Mouse (Mus musculus) heart, embryonic 15.5 days (tissue): ENCODE data around the gene Wdr62. TPM values are rescaled to one million over a fixed set of nuclear protein-coding genes. Genes with fewer than 3 reads are reported as not detected.
"Not testable (repeated sequence)": the region's sequence is repeated elsewhere in the genome, so short reads cannot be mapped to it uniquely, and the experiment has no call there.

Experiments
- ATAC-seq: fragments of 200-750 bp; cut with Nextera tagmentation; replicated peaks from 2 replicates; pipeline ENCODE4 v1.8.0; 2017; ENCODE audit warnings: low read depth, moderate TSS enrichment; ENCODE audit not compliant: insufficient number of reproducible peaks, insufficient read depth, low FRiP score
- H3K27ac ChIP-seq: fragments of 300-500 bp; sonication (generic); 2 replicates; pipeline ENCODE4 v1.5.1; 2015; ENCODE audit warnings: mild to moderate bottlenecking, inconsistent platforms
- H3K27me3 ChIP-seq: fragments of 300-500 bp; sonication (generic); 2 replicates; pipeline ENCODE4 v1.6.1; 2015; ENCODE audit warnings: inconsistent platforms
- H3K36me3 ChIP-seq: fragments of 300-500 bp; sonication (generic); 2 replicates; pipeline ENCODE4 v1.6.1; 2015; ENCODE audit warnings: mild to moderate bottlenecking, inconsistent platforms
- H3K4me1 ChIP-seq: fragments of 300-500 bp; sonication (generic); replicated peaks from 2 replicates; pipeline ENCODE4 v1.6.1; 2015; ENCODE audit warnings: inconsistent platforms
- H3K4me2 ChIP-seq: fragments of 300-500 bp; sonication (generic); 2 replicates; pipeline ENCODE4 v1.6.1; 2015; ENCODE audit warnings: inconsistent platforms, mild to moderate bottlenecking, moderate library complexity
- H3K4me3 ChIP-seq: fragments of 300-500 bp; sonication (generic); 2 replicates; pipeline ENCODE4 v1.5.1; 2015; ENCODE audit warnings: mild to moderate bottlenecking, inconsistent platforms
- H3K9ac ChIP-seq: fragments of 300-500 bp; sonication (generic); 2 replicates; pipeline ENCODE4 v1.6.1; 2015; ENCODE audit warnings: mild to moderate bottlenecking, inconsistent platforms
- H3K9me3 ChIP-seq: fragments of 300-500 bp; sonication (generic); replicated peaks from 2 replicates; pipeline ENCODE4 v1.6.1; 2016; ENCODE audit warnings: inconsistent platforms
- WGBS: fragments of 180-500 bp; shearing (Covaris S2); methylation state at CpG from one replicate; pipeline ENCODE4 v1.1.7; 2015; ENCODE audit warnings: mixed read lengths; 5-methylcytosine and 5-hydroxymethylcytosine counted together
- polyA plus RNA-seq: library from polyadenylated mRNA; unstranded; fragments of >200 nt; fragmentation: Nextera tagmentation; extraction: Ambion mirVana; gene quantifications from 2 replicates; pipeline ENCODE4 v1.2.1, GENCODE M21; 2015

The Wdr62 gene
- polyA plus RNA-seq, 1 experiment from 2014 or later, result 6.7 TPM

DNA sequence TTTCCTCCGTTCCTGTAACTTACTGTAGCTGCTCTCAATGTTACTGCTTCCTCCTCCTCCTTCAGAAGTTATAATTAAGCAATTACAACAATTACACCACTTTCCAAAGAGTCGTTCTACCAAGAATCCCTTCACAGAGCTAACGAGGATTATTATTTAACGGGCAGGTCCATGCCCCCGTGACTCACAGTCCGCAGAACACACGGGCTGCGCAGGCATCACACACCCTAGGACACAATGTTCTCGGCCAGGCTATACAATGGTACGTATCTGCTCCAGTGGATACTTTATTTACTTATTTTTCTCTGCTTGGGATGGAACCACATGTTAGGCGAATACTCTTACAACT is 60.2 kb downstream of the Wdr62 start:
- Histone ChIP-seq H3K36me3 (peaks cover 16% of the 10 kb centered on the region), H3K27ac (peak overlapping the region; percentile 33), H3K4me3 (peak overlapping the region; percentile 58), H3K4me2 (peak overlapping the region; percentile 93), H3K27me3 (no peaks in the 10 kb centered on the region), H3K9me3 (no peaks in the 10 kb centered on the region), H3K9ac (peak overlapping the region; percentile 70), H3K4me1 (peaks cover 16% of the 10 kb centered on the region)
- 23% methylated on average over 11 of the region's 11 CpGs for WGBS
- no peak for ATAC-seq

DNA sequence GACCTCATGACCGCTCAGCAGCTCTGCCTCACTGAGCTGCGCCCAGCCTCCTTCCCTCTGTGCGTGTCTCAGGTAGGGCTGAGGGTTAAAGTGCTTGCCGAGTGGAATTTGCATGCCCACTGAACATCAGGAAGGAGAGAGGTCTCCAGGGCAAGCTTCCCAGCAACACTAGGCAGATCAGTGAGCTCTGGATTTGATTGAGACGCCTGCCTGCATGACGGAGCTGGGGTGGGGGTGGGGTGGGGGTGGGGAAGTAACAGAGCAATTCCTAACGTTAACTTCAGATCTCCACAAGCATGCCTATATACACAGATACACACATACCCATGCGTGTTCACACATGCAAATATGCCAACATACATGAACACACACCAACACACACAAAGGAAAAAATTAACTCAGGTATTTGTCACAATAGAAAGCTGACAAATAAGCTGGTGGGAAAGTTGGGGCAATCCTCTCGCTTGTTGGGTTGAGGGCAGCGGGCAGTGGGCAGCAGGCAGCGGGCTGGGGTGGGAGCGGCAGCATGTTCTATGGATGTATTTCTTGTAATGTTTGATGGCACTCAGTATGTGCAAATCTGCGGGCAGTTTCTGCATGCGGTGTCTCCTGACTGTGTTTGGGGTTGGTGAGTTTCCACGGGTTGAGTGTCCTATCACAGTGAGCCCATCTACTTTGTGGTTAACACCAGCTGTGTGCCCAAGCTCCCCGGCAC is 60.8 kb downstream of the Wdr62 start:
- peak overlapping the region; percentile 70 for H3K9ac ChIP-seq
- no peaks in the 10 kb centered on the region for H3K9me3 ChIP-seq
- peak overlapping the region; percentile 93 for H3K4me2 ChIP-seq
- WGBS, result 4% methylated on average over 16 of the region's 16 CpGs
- peak overlapping the region; percentile 58 for H3K4me3 ChIP-seq
- H3K27me3 ChIP-seq, result no peaks in the 10 kb centered on the region
- peak overlapping the region; percentile 33 for H3K27ac ChIP-seq
- ATAC-seq, result peak; percentile 63
- peaks cover 16% of the 10 kb centered on the region for H3K4me1 ChIP-seq
- H3K36me3 ChIP-seq, result peaks cover 14% of the 10 kb centered on the region

DNA sequence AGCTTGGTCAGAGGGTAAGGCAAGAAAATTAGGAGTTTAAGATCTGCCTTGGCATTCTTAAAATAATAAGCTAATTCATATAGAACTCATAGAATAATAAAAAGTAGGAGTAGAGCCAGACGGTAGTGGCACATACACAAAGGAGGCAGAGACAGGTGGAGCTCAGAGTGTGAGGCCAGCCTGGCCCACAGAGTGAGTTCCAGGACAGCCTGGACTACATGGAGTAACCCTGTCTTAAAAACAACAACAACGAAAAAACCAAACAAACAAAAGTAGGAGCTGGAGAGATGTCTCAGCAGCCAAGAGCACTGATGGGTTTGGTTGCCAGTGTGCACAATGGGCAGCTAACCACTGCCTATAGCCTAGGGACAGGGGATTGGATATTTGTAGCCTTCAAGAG is 62.9 kb downstream of the Wdr62 start:
- H3K9me3 ChIP-seq, result no peaks in the 10 kb centered on the region
- WGBS, result 67% methylated on average over 2 of the region's 2 CpGs
- H3K4me2 ChIP-seq, result no peak overlapping the region
- no peak overlapping the region for H3K4me3 ChIP-seq
- no peaks in the 10 kb centered on the region for H3K27me3 ChIP-seq
- H3K4me1 ChIP-seq, result peaks cover 16% of the 10 kb centered on the region
- H3K27ac ChIP-seq, result no peak overlapping the region
- no peak for ATAC-seq
- H3K9ac ChIP-seq, result no peak overlapping the region
- no peaks in the 10 kb centered on the region for H3K36me3 ChIP-seq

DNA sequence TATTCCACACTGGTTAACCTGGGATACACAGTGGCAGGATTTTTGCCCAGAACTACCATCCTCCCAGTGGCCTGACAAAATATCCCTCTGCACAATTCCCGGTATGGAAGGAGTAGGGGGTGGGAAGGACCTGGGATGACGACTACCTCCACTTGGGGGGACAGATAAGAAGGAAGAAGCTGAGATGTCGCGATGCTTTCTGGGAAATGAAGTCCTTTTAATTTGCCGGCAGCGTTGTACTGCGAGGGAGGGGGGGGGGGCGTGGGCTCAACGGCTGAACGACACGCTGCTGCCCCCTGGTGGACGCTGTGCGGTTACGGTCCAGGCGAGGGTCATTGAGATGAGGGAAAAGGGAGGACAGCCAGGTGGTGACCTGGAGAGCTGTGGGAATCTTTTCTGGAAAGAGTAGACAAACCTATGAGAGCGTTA is 63.5 kb downstream of the Wdr62 start:
- peak overlapping the region; percentile 28 for H3K4me3 ChIP-seq
- H3K4me2 ChIP-seq, result peak overlapping the region; percentile 50
- no peaks in the 10 kb centered on the region for H3K36me3 ChIP-seq
- peaks cover 16% of the 10 kb centered on the region for H3K4me1 ChIP-seq
- no peak overlapping the region; the same call in 1 of the 2 replicates for H3K9ac ChIP-seq
- H3K9me3 ChIP-seq, result no peaks in the 10 kb centered on the region
- ATAC-seq, result peak; percentile 56
- H3K27me3 ChIP-seq, result no peaks in the 10 kb centered on the region
- 2% methylated on average over 16 of the region's 16 CpGs for WGBS
- no peak overlapping the region for H3K27ac ChIP-seq

DNA sequence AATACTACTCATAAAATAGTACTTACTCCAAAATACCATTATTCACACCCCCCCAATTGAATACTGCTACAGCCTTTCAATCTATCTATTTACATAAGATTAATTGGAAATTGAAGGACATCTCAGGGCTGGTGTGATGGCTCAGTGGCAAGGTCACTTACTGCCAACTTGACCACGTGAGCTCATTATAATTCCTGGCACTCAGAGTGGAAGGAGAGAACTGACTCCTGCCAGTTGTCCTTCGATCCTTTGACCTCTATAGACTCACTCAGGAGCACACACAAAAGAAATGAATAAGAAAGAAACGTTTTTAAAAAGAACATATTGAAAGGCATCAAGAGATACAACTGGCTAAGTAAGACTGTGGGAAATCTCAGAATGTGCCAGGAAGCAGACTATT is 64.3 kb downstream of the Wdr62 start:
- 77% methylated on average over 3 of the region's 3 CpGs for WGBS
- no peaks in the 10 kb centered on the region for H3K36me3 ChIP-seq
- H3K27ac ChIP-seq, result no peak overlapping the region
- no peaks in the 10 kb centered on the region for H3K9me3 ChIP-seq
- H3K27me3 ChIP-seq, result no peaks in the 10 kb centered on the region
- no peak overlapping the region for H3K4me3 ChIP-seq
- no peak overlapping the region for H3K4me2 ChIP-seq
- ATAC-seq, result no peak
- peaks cover 16% of the 10 kb centered on the region for H3K4me1 ChIP-seq
- H3K9ac ChIP-seq, result no peak overlapping the region

DNA sequence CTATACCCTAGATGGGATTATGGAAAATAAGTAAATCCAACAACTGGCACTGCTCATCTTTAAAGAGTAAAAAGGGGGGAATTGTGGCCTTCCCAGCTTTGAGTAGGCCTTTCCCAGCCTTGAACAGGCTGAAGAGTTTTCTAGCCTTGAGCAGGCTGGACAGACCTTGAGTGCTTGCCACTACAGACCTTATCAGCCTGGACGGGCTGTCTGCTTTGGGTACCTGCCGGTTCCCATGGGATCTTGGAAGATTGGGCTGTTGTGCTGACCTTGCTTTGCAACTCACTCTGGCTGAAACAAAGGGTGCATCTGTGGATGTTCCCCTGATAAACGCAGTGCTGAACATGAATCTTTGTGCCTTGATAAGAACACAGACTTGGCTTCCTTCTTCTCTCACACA is 66.3 kb downstream of the Wdr62 start:
- 72% methylated on average over 3 of the region's 3 CpGs for WGBS

DNA sequence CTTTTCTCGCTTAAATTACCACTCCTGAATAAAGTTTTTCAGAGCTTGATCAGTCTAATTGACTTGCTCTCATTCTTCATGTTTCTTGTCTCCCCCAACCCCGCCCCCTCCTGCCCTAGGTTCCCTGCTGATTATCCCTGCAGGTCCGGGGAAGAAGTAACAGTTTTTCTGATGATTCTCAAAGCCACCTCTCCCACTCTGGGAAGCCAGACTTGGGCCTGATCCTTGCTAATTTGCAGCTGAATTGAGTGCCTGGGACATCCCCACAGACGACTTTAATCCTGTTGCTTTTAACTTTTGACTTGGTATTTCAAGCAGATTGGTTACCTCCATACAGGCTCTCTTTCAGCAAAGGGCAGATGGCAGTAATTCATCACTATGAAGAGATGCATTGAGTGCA is 69.2 kb downstream of the Wdr62 start:
- H3K27ac ChIP-seq, result no peak overlapping the region
- H3K27me3 ChIP-seq, result no peaks in the 10 kb centered on the region
- 39% methylated on average over 4 of the region's 4 CpGs for WGBS
- no peaks in the 10 kb centered on the region for H3K4me1 ChIP-seq
- H3K4me3 ChIP-seq, result no peak overlapping the region
- no peak for ATAC-seq
- no peaks in the 10 kb centered on the region for H3K9me3 ChIP-seq
- no peaks in the 10 kb centered on the region for H3K36me3 ChIP-seq
- H3K9ac ChIP-seq, result no peak overlapping the region
- H3K4me2 ChIP-seq, result no peak overlapping the region

More for the DNA sequence above, 66.3 kb downstream of the Wdr62 start:
- no peak overlapping the region for H3K9ac ChIP-seq
- no peaks in the 10 kb centered on the region for H3K36me3 ChIP-seq
- H3K27me3 ChIP-seq, result no peaks in the 10 kb centered on the region
- no peak overlapping the region for H3K4me3 ChIP-seq
- no peak for ATAC-seq
- H3K4me2 ChIP-seq, result no peak overlapping the region
- H3K4me1 ChIP-seq, result peaks cover 7% of the 10 kb centered on the region; the same call in 1 of the 2 replicates
- H3K9me3 ChIP-seq, result no peaks in the 10 kb centered on the region
- H3K27ac ChIP-seq, result no peak overlapping the region

DNA sequence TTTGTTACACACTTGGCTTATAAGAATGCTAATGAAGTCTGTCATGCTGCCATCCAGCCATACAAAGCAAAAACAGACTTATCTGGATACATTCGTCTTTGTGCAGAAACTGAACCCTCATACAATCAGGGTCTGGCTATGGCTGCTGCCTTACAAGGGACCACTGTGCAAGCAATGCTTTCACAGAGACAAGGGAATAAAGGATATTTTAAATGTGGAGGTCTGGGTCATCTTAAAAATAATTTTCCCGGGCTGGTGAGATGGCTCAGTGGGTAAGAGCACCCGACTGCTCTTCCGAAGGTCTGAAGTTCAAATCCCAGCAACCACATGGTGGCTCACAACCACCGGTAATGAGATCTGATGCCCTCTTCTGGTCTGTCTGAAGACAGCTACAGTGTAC is 73.9 kb downstream of the Wdr62 start:
- H3K27ac ChIP-seq, ATAC-seq, H3K9ac ChIP-seq, H3K4me3 ChIP-seq, H3K36me3 ChIP-seq, H3K27me3 ChIP-seq, H3K9me3 ChIP-seq, H3K4me2 ChIP-seq: not testable (repeated sequence)
- peaks cover 12% of the 10 kb centered on the region; the same call in 1 of the 2 replicates for H3K4me1 ChIP-seq
- WGBS, result 55% methylated on average over 5 of the region's 5 CpGs

DNA sequence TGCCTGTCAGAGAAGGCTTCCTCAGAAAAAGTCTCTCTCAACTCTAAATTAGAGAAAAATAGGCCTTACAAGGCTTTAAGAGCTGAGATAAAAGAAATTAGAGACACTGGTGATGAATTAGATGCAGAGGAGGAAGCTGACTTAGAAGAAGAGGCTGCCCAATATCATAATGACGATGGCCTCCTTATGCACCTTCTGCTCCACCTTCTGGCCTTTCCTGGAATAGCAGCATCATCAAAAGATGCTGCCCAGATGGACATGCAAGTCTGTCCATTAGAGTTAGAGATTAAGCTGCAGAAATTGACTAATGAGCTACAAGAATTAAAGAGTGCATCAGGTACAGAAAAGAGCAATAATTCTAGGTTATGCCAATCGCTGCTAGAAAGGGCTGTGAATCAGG is 74.8 kb downstream of the Wdr62 start:
- Histone ChIP-seq H3K4me1 (peaks cover 12% of the 10 kb centered on the region; the same call in 1 of the 2 replicates), H3K9me3 (no peaks in the 10 kb centered on the region), H3K27ac (no peak overlapping the region), H3K4me2 (no peak overlapping the region), H3K4me3 (no peak overlapping the region), H3K36me3 (no peaks in the 10 kb centered on the region), H3K9ac (no peak overlapping the region), H3K27me3 (no peaks in the 10 kb centered on the region)
- no peak for ATAC-seq
- WGBS, result 6% methylated on average over 2 of the region's 2 CpGs

DNA sequence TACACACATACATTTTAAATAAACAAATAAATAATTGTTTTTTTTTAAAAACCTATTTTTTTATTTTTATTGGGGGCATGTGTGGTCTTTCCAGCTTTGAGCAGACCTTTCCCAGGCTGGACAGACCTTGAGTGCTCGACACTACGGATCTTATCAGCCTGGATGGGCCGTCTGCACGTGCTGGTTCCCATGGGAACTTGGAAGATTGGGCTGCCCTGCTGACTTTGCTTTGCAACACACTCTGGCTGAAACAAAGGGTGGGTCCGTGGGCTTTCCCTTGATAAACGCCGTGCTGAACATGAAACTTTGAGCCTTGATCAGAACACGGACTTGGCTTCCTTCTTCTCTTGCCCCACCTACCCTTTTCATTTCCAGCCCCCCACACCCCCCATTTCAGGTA is 75.8 kb downstream of the Wdr62 start:
- ATAC-seq, result no peak
- 13% methylated on average over 8 of the region's 8 CpGs for WGBS
- Histone ChIP-seq H3K4me1 (peaks cover 12% of the 10 kb centered on the region; the same call in 1 of the 2 replicates), H3K4me2 (peak overlapping the region; percentile 8; the same call in 1 of the 2 replicates), H3K36me3 (no peaks in the 10 kb centered on the region), H3K27ac (no peak overlapping the region), H3K4me3 (no peak overlapping the region), H3K9ac (peak overlapping the region; percentile 22; the same call in 1 of the 2 replicates), H3K9me3 (no peaks in the 10 kb centered on the region), H3K27me3 (no peaks in the 10 kb centered on the region)

DNA sequence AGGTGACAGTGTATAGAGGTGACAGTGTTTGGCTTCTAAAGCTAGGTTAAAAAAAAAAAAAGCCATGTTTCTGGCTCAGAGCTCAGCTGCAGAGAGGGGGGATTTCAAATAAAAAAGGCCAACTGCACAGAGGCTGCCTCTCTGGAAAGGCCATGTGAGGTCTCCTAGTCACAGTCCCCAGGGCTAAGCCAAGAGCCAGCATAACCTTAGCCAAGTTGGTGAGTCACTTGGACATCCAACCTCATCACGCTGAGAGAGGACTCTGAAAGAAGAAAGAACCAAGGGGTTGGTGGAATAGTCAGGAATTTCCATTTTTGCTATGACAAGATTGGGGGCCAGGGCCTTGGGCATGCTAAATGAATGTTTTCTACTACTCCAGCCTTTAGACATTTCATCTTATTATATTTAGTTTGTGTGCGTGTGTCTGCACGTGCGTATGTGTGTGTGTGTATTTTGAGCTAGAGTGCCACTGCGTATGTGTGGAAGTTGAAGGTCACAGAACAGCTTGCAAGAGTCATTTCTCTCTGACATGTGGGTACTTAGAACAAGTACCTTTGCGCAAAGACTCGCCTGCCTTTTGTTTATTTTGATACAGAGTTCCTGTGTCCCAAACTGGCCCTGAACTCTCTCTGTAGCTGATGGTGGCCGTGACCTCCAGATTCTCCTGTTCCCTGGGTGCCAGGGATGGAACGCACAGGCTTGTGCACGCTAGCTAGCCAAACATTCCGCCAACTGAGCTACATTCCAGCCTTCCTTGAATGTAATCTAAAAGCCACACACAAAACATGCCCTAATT is 77.1 kb downstream of the Wdr62 start:
- H3K27me3 ChIP-seq, result no peaks in the 10 kb centered on the region
- no peaks in the 10 kb centered on the region for H3K9me3 ChIP-seq
- no peak overlapping the region for H3K4me3 ChIP-seq
- no peaks in the 10 kb centered on the region for H3K36me3 ChIP-seq
- no peak for ATAC-seq
- no peak overlapping the region for H3K27ac ChIP-seq
- H3K9ac ChIP-seq, result no peak overlapping the region
- H3K4me2 ChIP-seq, result no peak overlapping the region
- WGBS, result 59% methylated on average over 11 of the region's 11 CpGs
- peaks cover 15% of the 10 kb centered on the region for H3K4me1 ChIP-seq
